Mouse (Mus musculus) heart, postnatal 25 days (tissue): ENCODE results near the gene Agxt. TPM values are rescaled to one million over a fixed set of nuclear protein-coding genes. Genes with fewer than 3 reads are reported as not detected.

Source experiments
- DNase-seq: peaks from one replicate; pipeline ENCODE4 v3.0.0; 2022; ENCODE audit warnings: low spot score
- intact Hi-C: fragments of 180-260 bp; cut with DNase I; formaldehyde crosslinking; loops from one replicate; pipeline ENCODE4 v1.15.1; 2025
- total RNA-seq, 2 experiments: library from RNA; stranded (reverse); gene quantifications; 2 replicates each; pipeline ENCODE4 v1.2.3; 2021

The Agxt gene
- not detected for total RNA-seq

DNA sequence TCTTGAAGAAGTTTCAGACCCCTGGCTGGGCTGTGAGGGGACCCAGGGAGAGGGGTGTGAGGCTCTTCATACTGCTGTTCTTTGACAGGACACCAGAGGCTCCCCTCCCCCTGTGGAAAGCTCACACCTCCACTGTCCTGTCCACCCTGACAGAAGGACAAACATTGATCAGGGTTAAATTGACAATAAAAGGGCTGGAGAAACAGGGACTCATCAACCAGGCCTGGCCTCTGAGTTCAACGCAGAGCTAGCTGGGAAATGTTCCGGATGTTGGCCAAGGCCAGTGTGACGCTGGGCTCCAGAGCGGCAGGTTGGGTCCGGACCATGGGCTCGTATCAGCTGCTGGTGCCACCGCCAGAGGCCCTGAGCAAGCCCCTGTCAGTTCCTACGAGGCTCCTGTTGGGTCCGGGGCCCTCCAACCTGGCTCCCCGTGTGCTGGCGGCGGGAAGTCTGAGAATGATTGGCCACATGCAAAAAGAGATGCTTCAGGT lies at the start of gene Agxt:
Gene Agxt (plus strand): TSS at position 205 of the 491 bp plus-strand sequence.
- no peak for DNase-seq
- intact Hi-C loops: no loop called here

DNA sequence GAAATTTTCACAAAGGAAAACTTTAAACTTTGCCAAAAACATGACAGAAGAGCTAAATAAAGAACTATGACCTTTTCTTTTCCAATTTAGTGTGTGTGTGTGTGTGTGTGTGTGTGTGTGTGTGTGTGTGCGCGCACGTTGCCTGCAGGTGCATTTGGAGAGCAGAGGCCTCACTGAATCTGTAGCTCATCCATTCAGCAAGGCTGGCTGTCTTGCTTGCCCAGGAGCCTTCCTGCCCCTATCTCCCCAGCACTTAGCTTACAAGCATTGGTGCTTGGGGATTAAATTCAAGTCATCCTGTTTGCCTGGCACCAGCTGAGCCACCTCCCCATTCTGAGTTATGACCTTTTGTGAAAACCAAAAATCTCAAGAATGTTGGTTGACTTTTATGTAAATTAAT lies 42.5 kb upstream of the Agxt start:
- intact Hi-C loops: no loop called here
- no peak for DNase-seq

DNA sequence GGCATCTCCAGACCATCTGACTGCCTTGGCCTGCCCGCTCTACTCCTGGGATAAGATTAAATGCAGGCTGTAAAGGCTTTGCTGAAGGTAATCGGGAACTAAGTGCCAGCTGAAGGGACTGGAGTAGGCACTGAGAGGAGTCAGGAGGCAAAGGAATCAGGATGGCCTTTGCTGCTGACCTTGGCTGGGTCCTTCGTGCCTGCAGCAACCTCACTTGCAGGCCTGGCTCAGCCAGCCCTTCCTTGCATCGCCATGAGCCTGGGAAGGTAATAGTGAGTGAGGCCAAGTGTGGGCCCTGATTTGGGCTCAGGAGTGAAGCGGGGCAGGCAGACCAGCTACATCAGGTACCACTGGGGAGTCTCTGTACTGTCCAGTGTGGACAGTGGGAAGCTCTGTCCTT lies 36.1 kb upstream of the Agxt start:
- no peak for DNase-seq
- intact Hi-C loops: no loop called here

DNA sequence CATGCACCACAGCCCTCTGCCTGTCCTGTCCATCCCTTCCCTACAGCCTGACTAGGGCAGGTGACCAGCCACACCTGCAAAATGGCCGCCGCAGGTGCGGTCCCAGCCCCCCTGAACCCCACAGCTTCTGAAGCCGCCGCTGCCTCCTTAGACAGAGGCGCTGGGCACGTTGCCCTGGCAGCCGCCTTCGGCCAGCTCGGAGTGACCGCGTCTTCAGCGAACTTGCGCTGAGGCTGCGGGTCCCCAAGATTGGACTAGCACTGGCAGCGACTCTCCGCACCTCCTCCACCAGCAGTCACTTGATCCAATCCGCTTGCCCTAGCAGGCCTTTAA lies 34.8 kb upstream of the Agxt start:
- intact Hi-C loops: no loop called here
- no peak for DNase-seq

DNA sequence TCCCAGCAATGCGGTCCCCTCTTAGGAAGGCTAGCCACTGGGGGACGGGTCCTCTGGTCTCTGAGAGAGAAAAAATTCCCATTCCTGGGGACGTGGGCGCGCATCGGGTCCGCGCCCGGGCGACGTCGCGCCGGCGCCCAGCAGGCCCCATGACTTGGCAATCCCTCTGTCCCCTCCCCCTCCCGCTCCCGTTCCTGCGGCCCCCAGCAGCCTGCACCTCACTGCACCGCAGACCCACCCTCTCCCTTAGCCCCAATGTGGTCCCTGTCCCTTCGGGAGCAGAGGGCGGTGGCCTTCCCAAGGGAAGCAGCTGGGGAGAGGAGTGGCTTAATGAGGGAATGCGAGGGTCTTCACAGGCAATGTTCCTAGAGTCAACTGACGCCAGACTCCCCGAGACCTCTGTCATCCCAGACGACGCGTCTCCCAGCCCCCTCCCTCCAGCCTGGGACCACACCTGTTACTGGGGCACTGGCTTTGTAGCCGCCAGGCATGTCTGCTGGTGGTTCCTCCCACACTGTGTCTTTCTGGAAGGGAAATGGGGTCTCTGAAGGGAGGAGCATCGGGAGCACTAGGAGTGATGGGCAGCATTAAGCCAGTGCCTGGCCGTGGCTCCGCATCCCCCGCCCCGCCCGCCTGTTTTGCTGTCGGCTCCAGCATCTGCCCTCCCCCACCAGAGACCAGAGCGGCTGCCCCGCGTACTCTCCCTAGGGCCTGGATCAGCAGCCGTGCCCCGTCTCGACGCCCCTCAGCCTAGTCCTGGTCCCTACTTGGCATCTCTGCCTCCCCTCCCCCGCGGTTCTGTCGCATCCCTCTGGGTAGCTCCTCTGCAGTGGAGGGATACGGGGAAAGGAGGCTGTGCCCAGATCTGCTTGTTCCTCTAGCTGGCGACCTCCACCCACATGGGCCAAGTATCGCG lies 34.2 kb upstream of the Agxt start:
- no peak for DNase-seq
- intact Hi-C loops: no loop called here

DNA sequence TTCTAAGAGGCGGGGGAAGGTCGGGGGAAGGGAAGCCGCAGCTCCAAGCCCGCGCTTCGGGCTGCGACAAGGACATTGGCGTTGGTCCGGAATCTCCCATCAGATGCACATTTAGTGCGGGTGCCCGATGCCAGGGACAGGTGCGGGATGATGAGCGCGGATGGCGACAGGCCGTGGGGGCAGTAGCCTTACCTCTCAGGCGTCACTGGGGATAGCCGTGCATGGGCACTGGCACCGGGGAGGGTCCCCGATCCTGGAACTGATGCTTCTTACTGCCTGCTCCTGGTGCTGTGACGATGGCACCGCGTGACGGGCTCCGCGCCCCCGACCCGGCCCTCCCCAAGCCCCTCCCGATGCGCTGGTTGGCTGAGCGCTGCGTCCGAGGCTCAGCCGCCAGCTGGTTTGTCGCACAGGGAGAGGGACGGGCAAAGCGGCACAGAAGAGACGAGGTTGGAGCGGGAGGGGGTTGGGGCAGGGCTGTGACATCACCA lies 33.4 kb upstream of the Agxt start, which contains the start of gene Kif1a:
Gene Kif1a (minus strand): TSS at position 381 of the 491 bp plus-strand sequence.
- intact Hi-C loops: no loop called here
- DNase-seq: no peak

DNA sequence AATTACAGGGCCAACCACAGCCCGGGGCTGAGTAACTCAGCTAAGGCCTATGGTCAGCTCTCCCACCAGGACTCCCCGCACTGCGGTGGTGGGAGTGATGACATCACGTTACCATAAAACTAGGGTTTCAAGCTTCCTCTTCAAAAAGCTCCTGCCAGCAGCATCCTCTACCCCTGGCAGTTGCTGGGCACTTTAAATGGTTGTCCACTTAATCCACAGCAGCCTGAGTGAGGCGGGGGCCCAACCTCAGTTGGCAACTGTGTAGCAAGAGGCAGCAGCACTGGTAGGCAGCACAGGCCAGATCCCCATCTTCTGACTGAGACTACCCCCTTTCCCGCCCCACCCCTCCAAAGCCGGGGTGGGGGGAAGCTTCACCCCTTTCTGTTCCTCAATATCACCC lies 32.3 kb upstream of the Agxt start:
- intact Hi-C loops: no loop called here
- DNase-seq: no peak

DNA sequence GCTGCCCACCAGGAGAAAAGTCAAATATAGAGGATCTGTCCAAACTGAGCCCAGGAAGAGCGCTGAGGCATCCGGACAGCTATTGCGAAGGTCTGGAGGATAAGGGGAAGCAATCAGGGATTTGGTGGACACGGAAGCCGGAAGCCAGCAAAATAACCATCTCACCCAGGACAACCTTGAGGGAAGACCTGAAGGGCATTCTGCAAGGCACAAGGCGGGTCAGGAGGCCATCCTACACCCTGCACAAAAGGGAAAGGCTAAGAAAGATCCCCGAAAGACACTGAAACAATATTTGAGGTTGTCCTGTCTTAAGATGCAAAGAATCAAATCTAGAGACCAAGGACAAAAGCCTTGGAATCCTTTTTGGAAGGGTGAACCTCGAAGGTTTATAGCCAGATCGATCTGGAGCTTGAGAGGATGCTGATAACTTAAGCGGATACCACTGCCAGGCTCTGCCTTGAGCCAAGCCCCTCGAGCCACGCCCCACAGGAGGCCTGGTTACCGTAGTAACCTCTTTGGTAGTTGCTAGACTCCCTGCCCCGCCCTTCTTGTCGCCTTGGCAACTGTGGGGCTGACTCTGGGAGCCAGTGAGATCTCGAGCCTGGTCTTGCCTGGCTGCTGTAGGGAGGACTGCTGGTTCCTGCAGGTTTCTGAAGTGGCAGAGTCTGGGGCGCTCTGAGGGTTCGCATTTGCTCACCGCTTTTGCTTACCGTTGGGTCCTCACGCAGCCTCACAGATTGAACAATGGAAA lies 20.2 kb upstream of the Agxt start:
- intact Hi-C loops: no loop called here
- DNase-seq: no peak

DNA sequence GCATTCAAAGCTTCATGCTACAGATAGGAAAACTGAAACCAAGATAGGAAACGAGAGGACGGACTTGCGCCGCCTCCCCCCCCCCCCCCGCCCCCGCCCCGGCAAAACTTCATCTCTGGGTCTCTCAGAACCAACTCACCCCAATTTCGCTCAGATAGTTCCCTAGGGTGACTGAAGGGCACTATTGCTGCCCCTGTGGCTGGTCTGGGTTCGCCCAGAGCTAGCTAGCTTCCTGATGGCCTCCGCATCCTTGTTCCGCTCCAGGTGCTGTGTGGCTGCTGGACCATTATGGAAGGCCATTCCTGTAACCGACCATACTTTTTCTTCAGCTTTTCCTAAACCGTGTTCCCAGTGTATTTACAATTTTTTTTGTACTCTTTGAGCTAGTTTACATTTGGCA lies 19.6 kb upstream of the Agxt start:
- intact Hi-C loops: no loop called here
- DNase-seq: no peak

DNA sequence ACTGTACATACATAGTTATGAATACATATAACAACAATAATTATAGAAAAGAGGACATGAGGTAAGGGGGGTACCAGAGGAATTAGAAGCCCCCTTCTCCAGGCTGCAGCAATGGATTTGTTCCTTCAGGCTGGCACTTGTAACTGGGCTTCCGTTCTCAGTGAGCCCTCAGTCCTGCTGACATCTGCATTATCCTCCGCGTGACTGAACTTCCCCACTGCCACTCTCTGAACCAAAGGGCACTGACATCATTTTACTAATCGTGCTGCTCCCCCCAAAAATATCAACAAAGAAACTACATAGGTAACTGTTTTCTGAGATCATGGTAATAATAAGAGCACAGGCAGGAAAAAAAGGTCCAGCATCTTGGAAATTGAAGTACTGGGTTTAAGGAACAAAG lies 16.2 kb upstream of the Agxt start:
- DNase-seq: no peak
- intact Hi-C loops: no loop called here

DNA sequence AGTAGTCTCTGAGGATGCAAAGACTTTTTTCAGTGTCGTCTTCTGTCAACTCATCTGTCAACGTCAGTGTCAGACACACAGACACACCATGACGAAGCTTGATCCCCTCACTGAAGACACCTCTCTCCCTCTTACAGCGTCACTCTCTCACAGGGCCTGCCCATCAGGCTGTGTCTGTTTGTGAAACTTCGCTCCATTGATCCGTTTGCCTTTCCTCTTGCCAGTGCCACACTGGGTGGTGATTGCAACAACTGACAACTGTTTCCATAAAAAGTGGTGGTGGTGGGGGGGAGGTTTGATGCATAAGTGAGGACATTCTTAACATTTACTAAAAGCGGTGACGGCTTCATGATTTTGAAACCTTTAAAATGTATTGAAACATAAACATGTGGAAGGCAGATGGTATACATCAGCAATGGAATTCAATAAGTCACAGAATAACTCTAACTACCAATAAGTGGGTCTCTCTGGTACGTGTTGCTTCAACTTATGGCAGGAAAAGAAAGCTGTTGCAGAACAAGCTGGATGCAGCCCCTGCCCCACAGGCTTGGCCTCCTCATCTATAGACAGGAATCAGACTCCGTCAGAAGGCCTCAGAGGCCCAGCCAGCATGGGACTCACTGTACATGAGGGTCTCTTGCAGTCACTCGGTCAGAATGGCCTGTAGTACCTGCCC lies 11.7 kb upstream of the Agxt start:
- intact Hi-C loops: no loop called here

DNA sequence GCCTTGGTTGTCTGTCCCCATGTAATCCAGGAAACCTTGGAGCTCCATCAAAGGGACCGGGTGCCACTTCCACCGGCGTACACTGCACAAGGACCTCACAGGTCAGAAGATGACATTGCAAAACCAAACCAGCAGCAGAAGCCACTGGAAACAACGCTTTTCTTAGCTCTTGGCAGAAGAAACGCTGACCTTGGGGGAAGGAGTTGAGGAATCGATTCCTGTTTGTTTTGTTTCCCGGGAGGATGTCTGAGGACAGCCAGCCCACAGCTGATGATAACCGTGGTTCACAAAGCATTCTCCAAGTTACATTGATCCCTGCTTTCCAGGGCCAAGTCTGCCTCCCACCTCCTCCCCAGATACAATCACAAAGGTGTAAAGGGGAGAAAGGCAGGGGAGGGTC lies 11.0 kb upstream of the Agxt start:
- DNase-seq: no peak
- intact Hi-C loops: no loop called here

More for the DNA sequence above, 11.7 kb upstream of the Agxt start:
- DNase-seq: no peak

DNA sequence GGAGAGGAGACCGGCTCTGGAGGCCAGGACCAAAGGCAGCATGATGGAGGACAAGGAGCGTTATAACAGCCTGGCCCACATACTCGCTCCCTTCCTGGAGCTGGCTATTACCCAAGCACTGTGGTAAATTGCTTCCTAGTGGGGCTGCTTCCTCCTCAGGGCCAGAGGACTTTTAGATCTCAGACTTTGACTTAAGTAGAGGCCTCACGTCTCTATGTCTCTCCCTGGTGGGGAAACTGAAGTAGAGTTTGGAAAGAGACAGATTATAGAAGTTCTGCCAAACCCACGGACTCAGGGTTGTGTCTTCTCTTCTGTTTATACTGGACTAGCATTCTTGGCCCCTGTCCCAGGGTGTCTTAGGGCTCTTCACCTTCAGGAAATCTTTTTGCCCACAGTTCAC lies 9.8 kb upstream of the Agxt start:
- no peak for DNase-seq
- intact Hi-C loops: no loop called here

DNA sequence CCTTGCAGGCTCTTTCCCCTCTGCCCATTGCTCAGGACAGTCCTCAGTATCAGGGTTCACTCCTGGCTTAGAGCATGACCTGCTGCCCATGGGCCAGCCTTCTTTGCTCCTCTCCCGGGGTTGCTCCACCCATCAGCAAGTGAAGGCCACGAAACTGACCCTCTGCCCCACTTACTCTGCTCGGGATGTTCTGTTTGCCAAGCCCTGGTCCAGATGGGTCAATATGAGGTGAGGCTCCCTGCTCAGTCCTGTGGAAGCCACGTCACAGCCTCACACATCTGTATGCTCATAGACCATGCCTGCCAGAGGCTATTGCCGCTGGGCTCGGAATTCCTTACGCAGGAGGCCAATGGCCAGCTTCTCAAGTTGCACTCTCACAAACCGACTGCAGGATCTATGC lies 6.8 kb upstream of the Agxt start:
- no peak for DNase-seq
- intact Hi-C loops: no loop called here

DNA sequence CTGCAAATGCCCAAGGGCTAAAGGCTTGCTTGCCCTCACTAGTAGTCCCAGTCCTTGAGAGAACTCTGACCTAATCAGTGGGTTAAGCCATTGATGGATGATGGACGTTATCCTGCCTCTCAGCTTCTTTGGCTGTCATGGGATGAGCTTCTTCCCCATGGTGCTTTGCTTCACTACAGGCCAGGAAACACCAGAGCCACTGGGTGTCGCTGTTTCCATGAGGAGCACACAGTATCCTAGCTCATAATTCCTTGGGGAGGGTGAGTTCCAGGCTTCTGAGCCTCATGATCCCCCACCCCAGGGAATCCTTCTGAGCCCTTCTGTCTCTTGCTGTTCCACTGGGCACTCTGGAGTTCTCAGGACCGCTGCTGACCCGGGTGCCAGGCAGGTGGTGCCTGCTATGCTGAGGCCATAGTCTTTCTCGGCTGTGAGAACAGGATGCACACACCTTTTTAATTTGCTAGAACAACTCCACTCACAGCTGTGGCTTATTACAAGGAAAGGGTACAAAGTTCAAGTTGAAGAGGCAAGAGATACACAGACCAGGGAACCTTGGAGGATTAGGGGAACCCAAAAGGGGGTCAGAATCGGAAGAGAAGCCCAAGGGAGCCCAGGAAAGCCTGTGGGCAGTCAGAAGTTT lies 6.2 kb upstream of the Agxt start:
- no peak for DNase-seq
- intact Hi-C loops: no loop called here

DNA sequence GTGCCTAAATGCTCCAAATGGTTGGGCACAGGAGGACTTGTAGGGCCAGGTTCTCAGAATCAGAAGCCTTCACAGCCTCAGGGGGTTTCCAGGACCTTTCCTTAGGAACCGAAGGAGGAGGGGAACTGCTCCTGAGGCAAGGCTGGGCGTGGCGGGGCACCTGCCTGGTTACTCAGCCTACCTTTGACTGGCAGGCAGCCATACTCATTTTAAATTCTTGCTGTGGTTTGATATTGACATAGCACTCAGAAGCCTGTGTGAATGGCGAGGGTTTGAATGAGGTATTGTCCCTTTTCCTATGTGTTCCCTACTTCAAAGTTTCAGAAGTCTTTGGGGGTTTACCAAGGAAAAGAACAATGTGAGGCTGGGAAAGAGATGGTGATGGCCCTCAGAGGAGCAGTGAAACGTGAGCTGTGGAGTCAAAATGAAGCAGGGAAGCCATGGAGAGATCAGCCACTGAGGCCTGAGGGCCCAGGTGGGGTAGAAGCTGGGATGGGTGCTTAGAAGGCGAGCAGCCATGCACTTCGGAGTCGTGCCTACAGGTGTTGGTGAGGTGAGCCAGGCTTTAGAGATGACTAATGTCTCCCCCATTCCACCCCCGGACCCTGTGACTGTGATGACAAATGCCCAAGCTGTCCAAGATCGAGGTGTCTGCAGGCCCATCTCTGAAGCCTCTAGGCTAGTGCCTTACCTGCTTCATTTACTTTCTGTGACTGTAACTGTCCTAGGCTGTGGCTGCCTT lies 4.6 kb upstream of the Agxt start:
- intact Hi-C loops: no loop called here
- DNase-seq: no peak

DNA sequence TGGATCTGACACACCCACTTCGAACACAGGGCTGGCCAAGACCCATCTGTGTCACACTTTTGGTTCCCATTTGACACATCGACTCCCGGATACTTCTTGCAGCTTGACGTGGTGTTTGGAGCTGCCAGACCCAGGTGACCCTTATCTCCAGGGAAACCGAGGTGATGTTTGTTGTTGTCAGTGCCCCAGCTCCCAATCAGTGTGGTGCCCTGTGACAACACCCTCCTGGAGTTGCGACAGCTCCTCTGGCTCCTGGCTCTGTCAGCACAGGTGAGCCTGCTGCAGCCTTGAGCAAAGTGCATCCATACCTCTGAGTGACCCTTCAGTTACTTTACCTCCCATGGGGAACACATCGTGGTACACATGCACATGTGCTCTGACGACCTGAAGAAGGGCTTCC lies 2.4 kb upstream of the Agxt start:
- intact Hi-C loops: no loop called here
- no peak for DNase-seq

DNA sequence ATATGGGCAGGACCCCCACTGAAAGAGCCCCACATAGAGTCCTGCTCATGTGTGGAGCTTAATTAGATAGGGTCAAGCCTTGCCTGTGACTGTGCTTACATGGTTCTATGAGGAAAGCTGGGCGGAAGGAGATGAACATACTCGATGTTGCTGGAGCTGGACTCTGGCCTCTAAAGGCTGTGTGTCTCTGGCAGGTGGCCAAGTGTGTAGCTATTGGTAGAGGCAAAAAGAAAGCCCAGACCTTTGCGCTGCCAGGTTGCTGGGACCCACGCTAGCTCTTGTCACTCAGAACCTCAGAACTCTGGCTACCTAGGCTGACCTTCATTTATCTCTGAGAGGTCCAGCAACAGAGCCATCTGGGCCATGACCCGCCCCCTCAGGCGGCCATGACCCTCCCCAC lies 3.5 kb downstream of the Agxt start:
- intact Hi-C loops: no loop called here
- no peak for DNase-seq

DNA sequence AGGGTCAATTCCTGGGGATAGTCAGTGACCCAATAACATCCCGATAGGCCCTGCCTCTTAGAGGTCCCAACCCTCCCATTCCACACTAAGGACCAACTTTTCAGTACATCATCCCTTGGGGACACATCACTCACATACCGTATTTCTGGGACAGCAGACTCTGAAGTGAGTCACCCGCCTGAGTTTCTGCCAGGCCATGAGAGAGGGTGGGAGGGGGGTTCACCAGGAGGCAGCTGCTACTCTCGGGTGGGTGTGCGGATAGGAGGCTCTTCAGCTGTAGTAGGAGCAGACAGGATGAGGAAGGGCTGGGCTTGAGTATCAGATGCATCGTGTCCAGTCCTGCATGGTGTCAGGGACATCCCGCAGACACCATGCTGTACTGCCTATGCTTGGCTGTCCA lies 4.7 kb downstream of the Agxt start:
- intact Hi-C loops: no loop called here

More for the DNA sequence above, 4.7 kb downstream of the Agxt start:
- no peak for DNase-seq
